Mouse (Mus musculus) embryonic facial prominence, embryonic 11.5 days (tissue): ENCODE measurements at regions not wholly inside any gene's neighbourhood (a gene's known extent, or its start where the extent isn't known, plus 50 kb on each side); places are given as distances from the start of the nearest gene placed in this dataset.

Experiments used
- ATAC-seq: fragments of 200-750 bp; cut with Nextera tagmentation; replicated peaks from 2 replicates; pipeline ENCODE4 v1.8.0; 2017; ENCODE audit warnings: low read depth; ENCODE audit not compliant: insufficient number of reproducible peaks, low FRiP score, low TSS enrichment
- DNase-seq: peaks from one replicate; pipeline ENCODE4 v3.0.0-alpha.2; 2015; ENCODE audit warnings: low spot score
- H3K27ac ChIP-seq: fragments of 300-500 bp; sonication (generic); replicated peaks from 2 replicates; pipeline ENCODE4 v1.5.1; 2014; ENCODE audit warnings: mild to moderate bottlenecking, low read depth, low read length, control low read depth
- H3K27me3 ChIP-seq: fragments of 300-500 bp; sonication (generic); 2 replicates; pipeline ENCODE4 v1.6.1; 2014; ENCODE audit warnings: mild to moderate bottlenecking, low read length, moderate library complexity, mixed read lengths; ENCODE audit not compliant: control insufficient read depth, insufficient read depth
- H3K36me3 ChIP-seq: fragments of 300-500 bp; sonication (generic); replicated peaks from 2 replicates; pipeline ENCODE4 v1.6.1; 2014; ENCODE audit warnings: low read depth, mild to moderate bottlenecking, low read length, moderate library complexity, mixed read lengths; ENCODE audit not compliant: control insufficient read depth, insufficient read depth
- H3K4me1 ChIP-seq: fragments of 300-500 bp; sonication (generic); 2 replicates; pipeline ENCODE4 v1.6.1; 2014; ENCODE audit warnings: low read length, mixed read lengths; ENCODE audit not compliant: control insufficient read depth, insufficient read depth
- H3K4me2 ChIP-seq: fragments of 300-500 bp; sonication (generic); 2 replicates; pipeline ENCODE4 v1.6.1; 2014; ENCODE audit warnings: low read depth, mild to moderate bottlenecking, control low read depth, low read length, moderate library complexity
- H3K4me3 ChIP-seq: fragments of 300-500 bp; sonication (generic); 2 replicates; pipeline ENCODE4 v1.5.1; 2014; ENCODE audit warnings: low read depth, low read length, control low read depth
- H3K9ac ChIP-seq: fragments of 300-500 bp; sonication (generic); replicated peaks from 2 replicates; pipeline ENCODE4 v1.6.1; 2014; ENCODE audit warnings: mild to moderate bottlenecking, control low read depth, low read length
- H3K9me3 ChIP-seq: fragments of 300-500 bp; sonication (generic); replicated peaks from 2 replicates; pipeline ENCODE4 v1.6.1; 2016; ENCODE audit warnings: mild to moderate bottlenecking, low read length, inconsistent platforms, mixed read lengths; ENCODE audit not compliant: control insufficient read depth
- WGBS: fragments of 180-500 bp; shearing (Covaris S2); extraction: QIAGEN DNeasy Blood & Tissue Kit; methylation state at CpG from one replicate; pipeline ENCODE4 v1.1.7; 2014; 5-methylcytosine and 5-hydroxymethylcytosine counted together

- H3K4me2 ChIP-seq = no peak overlapping the region
- no peaks in the 10 kb centered on the region for H3K9me3 ChIP-seq
- H3K4me3 ChIP-seq = no peak overlapping the region
- no peaks in the 10 kb centered on the region for H3K27me3 ChIP-seq
- H3K36me3 ChIP-seq = no peaks in the 10 kb centered on the region
- no peak for ATAC-seq
- 0 out of 2 replicates have a peak, but pooled peaks cover 2% of the 10 kb centered on the region for H3K4me1 ChIP-seq
- DNase-seq = no peak
- WGBS = 65% methylated on average over 9 of the region's 9 CpGs
- H3K27ac ChIP-seq = no peak overlapping the region
- H3K9ac ChIP-seq = no peak overlapping the region
Measured at GRCm38 (mm10) chr10:111843301-111843700, 129.2 kb upstream of the Krr1 start.

GRCm38 (mm10) chr10:111844144-111844543 lies 128.3 kb upstream of the Krr1 start:
- Histone ChIP-seq H3K27me3 (no peaks in the 10 kb centered on the region), H3K4me1 (0 out of 2 replicates have a peak, but pooled peaks cover 2% of the 10 kb centered on the region), H3K27ac (no peak overlapping the region), H3K36me3 (no peaks in the 10 kb centered on the region), H3K9ac (no peak overlapping the region), H3K9me3 (no peaks in the 10 kb centered on the region), H3K4me2 (no peak overlapping the region), H3K4me3 (no peak overlapping the region)
- no peak for DNase-seq
- no peak for ATAC-seq
- 90% methylated on average over 10 of the region's 10 CpGs for WGBS

GRCm38 (mm10) chr10:111845946-111846345 lies 126.5 kb upstream of the Krr1 start:
- Histone ChIP-seq H3K27me3 (no peaks in the 10 kb centered on the region), H3K4me1 (0 out of 2 replicates have a peak, but pooled peaks cover 2% of the 10 kb centered on the region), H3K36me3 (no peaks in the 10 kb centered on the region), H3K4me3 (no peak overlapping the region), H3K27ac (no peak overlapping the region), H3K9me3 (no peaks in the 10 kb centered on the region), H3K9ac (no peak overlapping the region), H3K4me2 (no peak overlapping the region)
- 93% methylated on average over 2 of the region's 2 CpGs for WGBS
- no peak for DNase-seq
- ATAC-seq = no peak

- Histone ChIP-seq H3K4me1 (no peaks in the 10 kb centered on the region), H3K4me3 (no peak overlapping the region), H3K4me2 (no peak overlapping the region), H3K36me3 (no peaks in the 10 kb centered on the region), H3K9ac (no peak overlapping the region), H3K27ac (no peak overlapping the region), H3K27me3 (no peaks in the 10 kb centered on the region), H3K9me3 (no peaks in the 10 kb centered on the region)
- 82% methylated on average over 5 of the region's 5 CpGs for WGBS
- DNase-seq (no peak), ATAC-seq (no peak)
Measured at GRCm38 (mm10) chr10:111854254-111854653, 118.2 kb upstream of the Krr1 start.

- DNase-seq (no peak), ATAC-seq (no peak)
- WGBS = 93% methylated on average over 18 of the region's 18 CpGs
Measured at GRCm38 (mm10) chr10:111855496-111855895, 117.0 kb upstream of the Krr1 start.

GRCm38 (mm10) chr10:111858403-111858802 lies 114.1 kb upstream of the Krr1 start:
- Histone ChIP-seq H3K9ac (no peak overlapping the region), H3K9me3 (no peaks in the 10 kb centered on the region), H3K27me3 (no peaks in the 10 kb centered on the region), H3K27ac (no peak overlapping the region), H3K36me3 (no peaks in the 10 kb centered on the region), H3K4me3 (no peak overlapping the region), H3K4me2 (no peak overlapping the region), H3K4me1 (no peaks in the 10 kb centered on the region)
- DNase-seq (no peak), ATAC-seq (no peak)
- 78% methylated on average over 6 of the region's 6 CpGs for WGBS

More at GRCm38 (mm10) chr10:111855496-111855895, 117.0 kb upstream of the Krr1 start:
- H3K4me2 ChIP-seq = no peak overlapping the region
- no peak overlapping the region for H3K9ac ChIP-seq
- H3K9me3 ChIP-seq = no peaks in the 10 kb centered on the region
- H3K4me3 ChIP-seq = no peak overlapping the region
- no peaks in the 10 kb centered on the region for H3K27me3 ChIP-seq
- H3K27ac ChIP-seq = no peak overlapping the region
- no peaks in the 10 kb centered on the region for H3K4me1 ChIP-seq
- no peaks in the 10 kb centered on the region for H3K36me3 ChIP-seq

GRCm38 (mm10) chr10:111865286-111865830 lies 107.1 kb upstream of the Krr1 start:
- Histone ChIP-seq H3K4me3 (no peak overlapping the region), H3K4me2 (no peak overlapping the region), H3K9ac (no peak overlapping the region), H3K27me3 (no peaks in the 10 kb centered on the region), H3K4me1 (no peaks in the 10 kb centered on the region; the same call in 1 of the 2 replicates), H3K27ac (no peak overlapping the region), H3K36me3 (no peaks in the 10 kb centered on the region), H3K9me3 (no peaks in the 10 kb centered on the region)
- DNase-seq (no peak), ATAC-seq (no peak)
- WGBS = 78% methylated on average over 8 of the region's 8 CpGs

GRCm38 (mm10) chr10:111867102-111867501 lies 105.4 kb upstream of the Krr1 start:
- Histone ChIP-seq H3K4me3 (no peak overlapping the region), H3K36me3 (no peaks in the 10 kb centered on the region), H3K9ac (no peak overlapping the region), H3K27ac (no peak overlapping the region), H3K27me3 (no peaks in the 10 kb centered on the region), H3K4me1 (no peaks in the 10 kb centered on the region; the same call in 1 of the 2 replicates), H3K4me2 (no peak overlapping the region), H3K9me3 (no peaks in the 10 kb centered on the region)
- DNase-seq = peak; percentile 31
- ATAC-seq = 0 out of 2 replicates have a peak, but pooled peaks have one; percentile 14
- 17% methylated on average over 6 of the region's 6 CpGs for WGBS
